Mouse (Mus musculus): ENCODE results near the gene Olfr1136. TPM values are rescaled to one million over a fixed set of nuclear protein-coding genes. Genes with fewer than 3 reads are reported as not detected.

The Olfr1136 gene
- not detected in 2 replicates for polyA plus RNA-seq (2015; fragmentation: Nextera tagmentation; extraction: Ambion mirVana)

DNA sequence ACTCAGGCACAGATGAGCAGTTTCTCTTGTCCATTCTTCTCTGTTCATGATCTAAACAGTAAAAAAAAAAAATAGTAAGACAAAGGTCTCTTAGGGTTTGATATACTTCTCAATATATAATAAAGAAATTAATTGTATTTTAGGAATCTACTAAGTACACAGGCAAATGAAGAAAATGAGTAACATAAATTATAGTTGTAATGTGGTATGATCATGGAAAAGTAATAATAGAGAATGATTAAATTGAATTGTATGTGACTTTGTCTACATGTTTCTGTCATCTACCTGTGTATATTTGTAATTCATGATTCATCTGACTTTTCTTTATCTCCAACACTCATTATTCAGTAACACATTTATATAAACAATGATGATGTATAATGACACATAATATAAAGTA lies at the start of gene Olfr1136:
Olfr1136 (minus strand) TSS at position 101 of the 400 bp plus-strand sequence.

GRCm38 (mm10) chr2:87743452-87743851 lies 49.7 kb upstream of the Olfr1136 start, which contains the start of gene Olfr1140:
TSS of gene Olfr1140 (plus strand) at chr2:87743752.

DNA sequence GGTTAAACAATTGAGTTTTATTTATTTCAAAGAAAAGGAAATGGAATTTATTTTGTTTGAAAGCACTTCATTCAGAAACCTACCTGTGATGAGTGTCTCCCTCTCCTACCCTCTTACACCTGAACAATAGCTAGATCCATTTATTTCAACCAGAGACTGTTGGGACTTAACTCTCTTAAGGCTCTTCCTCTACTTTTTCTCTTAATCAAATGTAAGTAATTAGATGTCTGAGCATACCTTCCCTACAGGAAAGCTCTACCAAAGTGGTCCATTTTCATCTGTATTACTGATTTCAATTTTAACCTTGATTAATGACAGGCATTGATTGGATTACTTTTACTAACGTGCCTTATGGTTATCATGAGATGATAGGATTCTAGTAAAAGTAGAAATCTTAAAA lies 46.1 kb upstream of the Olfr1136 start, which contains the start of gene Olfr1138:
Olfr1138 (minus strand) TSS at position 101 of the 400 bp plus-strand sequence.

GRCm38 (mm10) chr2:87713079-87713478 lies 19.3 kb upstream of the Olfr1136 start, which contains the start of gene Olfr1137:
TSS of gene Olfr1137 (minus strand) at chr2:87713179.

DNA sequence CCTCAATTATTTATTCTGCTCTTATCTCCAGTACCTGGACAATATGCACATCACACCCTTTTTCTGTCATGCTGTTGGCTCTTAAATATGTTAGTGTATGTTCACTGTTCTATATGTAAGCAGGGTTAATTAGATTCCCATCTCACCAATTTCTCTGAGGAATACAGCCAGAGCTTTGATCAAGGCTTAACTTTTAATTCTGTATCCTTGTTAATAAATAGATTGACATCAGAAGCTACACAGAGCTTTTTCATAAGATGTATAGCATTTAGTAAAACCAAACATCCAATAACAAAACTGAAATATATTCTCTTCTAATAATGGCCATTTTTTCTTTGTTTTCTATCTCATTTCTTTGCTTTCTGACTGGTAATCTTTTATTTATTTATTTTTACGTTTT lies 20.2 kb downstream of the Olfr1136 start, which contains the start of gene Olfr1135:
Olfr1135 (minus strand) TSS at position 101 of the 400 bp plus-strand sequence.

GRCm38 (mm10) chr2:87658360-87658759 lies 35.4 kb downstream of the Olfr1136 start, which contains the start of gene Olfr1134:
TSS of gene Olfr1134 (minus strand) at chr2:87658460.

DNA sequence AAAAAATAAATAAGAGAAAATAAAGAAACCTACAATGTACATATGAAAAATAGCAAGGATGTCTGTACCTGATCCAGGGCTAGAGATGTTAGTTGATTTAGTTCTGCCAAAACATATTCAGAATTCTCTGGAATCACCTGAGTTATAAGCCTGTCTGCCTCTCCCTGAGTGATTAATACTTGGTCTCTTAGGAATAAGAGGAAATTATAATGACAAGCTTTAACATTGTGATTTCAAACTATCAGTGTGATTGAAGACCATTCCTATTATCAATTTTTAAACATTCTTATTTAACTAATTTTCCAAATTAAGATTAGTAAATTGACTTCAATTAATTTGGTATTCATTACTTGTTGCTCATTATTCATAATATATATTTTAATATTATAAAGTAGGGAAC lies 46.5 kb downstream of the Olfr1136 start, which contains the start of gene Olfr1133:
Olfr1133 (minus strand) TSS at position 101 of the 400 bp plus-strand sequence.

Other genes with a start within 250 kb of the Olfr1136 start
- gene Olfr1126, start 240.0 kb downstream of the Olfr1136 start, polyA plus RNA-seq (2015; fragmentation: Nextera tagmentation; extraction: Ambion mirVana): not detected in 2 replicates
- gene Pramel7, start 196.9 kb downstream of the Olfr1136 start, polyA plus RNA-seq (2015; fragmentation: Nextera tagmentation; extraction: Ambion mirVana): not detected in 2 replicates
- gene Pramel6, start 187.4 kb downstream of the Olfr1136 start, polyA plus RNA-seq (2015; fragmentation: Nextera tagmentation; extraction: Ambion mirVana): not detected in 2 replicates
- gene Olfr153, start 162.2 kb downstream of the Olfr1136 start, polyA plus RNA-seq (2015; fragmentation: Nextera tagmentation; extraction: Ambion mirVana): not detected in 2 replicates
- gene Olfr1128, start 148.4 kb downstream of the Olfr1136 start, polyA plus RNA-seq (2015; fragmentation: Nextera tagmentation; extraction: Ambion mirVana): not detected in 2 replicates
- gene Olfr1129, start 120.0 kb downstream of the Olfr1136 start, polyA plus RNA-seq (2015; fragmentation: Nextera tagmentation; extraction: Ambion mirVana): not detected in 2 replicates
- gene Olfr1130, start 87.7 kb downstream of the Olfr1136 start, polyA plus RNA-seq (2015; fragmentation: Nextera tagmentation; extraction: Ambion mirVana): not detected in 2 replicates
- gene Olfr1131, start 66.8 kb downstream of the Olfr1136 start, polyA plus RNA-seq (2015; fragmentation: Nextera tagmentation; extraction: Ambion mirVana): not detected in 2 replicates
- not detected in 2 replicates for gene Olfr1132, start 56.4 kb downstream of the Olfr1136 start, polyA plus RNA-seq (2015; fragmentation: Nextera tagmentation; extraction: Ambion mirVana)
- not detected in 2 replicates for gene Olfr1133, start 46.6 kb downstream of the Olfr1136 start, polyA plus RNA-seq (2015; fragmentation: Nextera tagmentation; extraction: Ambion mirVana)
- not detected in 2 replicates for gene Olfr1134, start 35.5 kb downstream of the Olfr1136 start, polyA plus RNA-seq (2015; fragmentation: Nextera tagmentation; extraction: Ambion mirVana)
- gene Olfr1135, start 20.3 kb downstream of the Olfr1136 start, polyA plus RNA-seq (2015; fragmentation: Nextera tagmentation; extraction: Ambion mirVana): not detected in 2 replicates
- gene Olfr1137, start 19.2 kb upstream of the Olfr1136 start, polyA plus RNA-seq (2015; fragmentation: Nextera tagmentation; extraction: Ambion mirVana): not detected in 2 replicates
- gene Olfr1138, start 46.0 kb upstream of the Olfr1136 start, polyA plus RNA-seq (2015; fragmentation: Nextera tagmentation; extraction: Ambion mirVana): not detected in 2 replicates
- gene Olfr1140, start 49.8 kb upstream of the Olfr1136 start, polyA plus RNA-seq (2015; fragmentation: Nextera tagmentation; extraction: Ambion mirVana): not detected in 2 replicates
- not detected in 2 replicates for gene Olfr1141, start 60.0 kb upstream of the Olfr1136 start, polyA plus RNA-seq (2015; fragmentation: Nextera tagmentation; extraction: Ambion mirVana)
- gene Olfr152, start 85.5 kb upstream of the Olfr1136 start, polyA plus RNA-seq (2015; fragmentation: Nextera tagmentation; extraction: Ambion mirVana): not detected in 2 replicates
- gene Olfr1143, start 106.6 kb upstream of the Olfr1136 start, polyA plus RNA-seq (2015; fragmentation: Nextera tagmentation; extraction: Ambion mirVana): not detected in 2 replicates
- not detected in 2 replicates for gene Olfr1145, start 115.9 kb upstream of the Olfr1136 start, polyA plus RNA-seq (2015; fragmentation: Nextera tagmentation; extraction: Ambion mirVana)
- gene Olfr1148, start 136.6 kb upstream of the Olfr1136 start, polyA plus RNA-seq (2015; fragmentation: Nextera tagmentation; extraction: Ambion mirVana): not detected in 2 replicates
- gene Olfr1150-ps1, start 150.0 kb upstream of the Olfr1136 start, polyA plus RNA-seq (2015; fragmentation: Nextera tagmentation; extraction: Ambion mirVana): not detected in 2 replicates
- gene Olfr1151, start 161.9 kb upstream of the Olfr1136 start, polyA plus RNA-seq (2015; fragmentation: Nextera tagmentation; extraction: Ambion mirVana): not detected in 2 replicates
- not detected in 2 replicates for gene Olfr1152, start 172.5 kb upstream of the Olfr1136 start, polyA plus RNA-seq (2015; fragmentation: Nextera tagmentation; extraction: Ambion mirVana)
- gene Olfr1153, start 201.0 kb upstream of the Olfr1136 start, polyA plus RNA-seq (2015; fragmentation: Nextera tagmentation; extraction: Ambion mirVana): not detected in 2 replicates
- not detected in 2 replicates for gene Olfr1154, start 211.2 kb upstream of the Olfr1136 start, polyA plus RNA-seq (2015; fragmentation: Nextera tagmentation; extraction: Ambion mirVana)